Mouse (Mus musculus): ENCODE results near the gene Plpp1. TPM values are rescaled to one million over a fixed set of nuclear protein-coding genes. Genes with fewer than 3 reads are reported as not detected.

The Plpp1 gene
- polyA plus RNA-seq, 1 experiment from 2014 or later: 135 TPM

- WGBS: 39% methylated on average over 15 of the region's 15 CpGs
- no peak for TF ChIP-seq CTCF (IDR thresholded peaks at IDR 0.05; ENCODE audit: low read depth)
- ATAC-seq (replicated peaks; ENCODE audit: low FRiP score, low read depth): no peak
Measured at GRCm38 (mm10) chr13:112771447-112772208, 29.0 kb upstream of the Plpp1 start.

GRCm38 (mm10) chr13:112772252-112772651 lies 28.3 kb upstream of the Plpp1 start:
- H3K4me2 ChIP-seq (ENCODE audit: low read length): no peak overlapping the region
- 60% methylated on average over 11 of the region's 11 CpGs for WGBS
- H3K4me1 ChIP-seq (replicated peaks; ENCODE audit: insufficient read depth, low read length): no peaks in the 10 kb centered on the region
- TF ChIP-seq CTCF (IDR thresholded peaks at IDR 0.05; ENCODE audit: low read depth): no peak; the same call in 1 of the 2 replicates
- ATAC-seq (replicated peaks; ENCODE audit: low FRiP score, low read depth) (no peak), DNase-seq (ENCODE audit: low spot score) (no peak)
- no peaks in the 10 kb centered on the region for H3K27me3 ChIP-seq (ENCODE audit: insufficient read depth, low read length)
- no peaks in the 10 kb centered on the region for H3K36me3 ChIP-seq (ENCODE audit: insufficient read depth, low read length)
- no peaks in the 10 kb centered on the region for H3K9me3 ChIP-seq (replicated peaks; ENCODE audit: low read length)
- peak overlapping the region; percentile 51; the same call in 1 of the 2 replicates for H3K27ac ChIP-seq
- no peak overlapping the region for H3K9ac ChIP-seq (ENCODE audit: low read depth, low read length)
- no peak overlapping the region for H3K4me3 ChIP-seq (replicated peaks; ENCODE audit: low read depth, low read length)

More at GRCm38 (mm10) chr13:112771447-112772208, 29.0 kb upstream of the Plpp1 start:
- Histone ChIP-seq H3K9ac (ENCODE audit: low read depth, low read length) (no peak overlapping the region), H3K27ac (peak overlapping the region; percentile 51; the same call in 1 of the 2 replicates), H3K36me3 (ENCODE audit: insufficient read depth, low read length) (no peaks in the 10 kb centered on the region), H3K4me3 (replicated peaks; ENCODE audit: low read depth, low read length) (no peak overlapping the region), H3K27me3 (ENCODE audit: insufficient read depth, low read length) (no peaks in the 10 kb centered on the region), H3K4me2 (ENCODE audit: low read length) (peak overlapping the region; percentile 28), H3K4me1 (replicated peaks; ENCODE audit: insufficient read depth, low read length) (no peaks in the 10 kb centered on the region), H3K9me3 (replicated peaks; ENCODE audit: low read length) (no peaks in the 10 kb centered on the region)
- DNase-seq (ENCODE audit: low spot score): peak; percentile 65

GRCm38 (mm10) chr13:112772861-112773260 lies 27.7 kb upstream of the Plpp1 start:
- Histone ChIP-seq H3K9me3 (replicated peaks; ENCODE audit: low read length) (no peaks in the 10 kb centered on the region), H3K27ac (0 out of 2 replicates have a peak overlapping the region, but pooled peaks have one; percentile 51), H3K36me3 (ENCODE audit: insufficient read depth, low read length) (no peaks in the 10 kb centered on the region), H3K4me2 (ENCODE audit: low read length) (no peak overlapping the region), H3K9ac (ENCODE audit: low read depth, low read length) (no peak overlapping the region), H3K4me1 (replicated peaks; ENCODE audit: insufficient read depth, low read length) (no peaks in the 10 kb centered on the region), H3K4me3 (replicated peaks; ENCODE audit: low read depth, low read length) (no peak overlapping the region), H3K27me3 (ENCODE audit: insufficient read depth, low read length) (no peaks in the 10 kb centered on the region)
- DNase-seq (ENCODE audit: low spot score): no peak
- no peak for TF ChIP-seq CTCF (IDR thresholded peaks at IDR 0.05; ENCODE audit: low read depth)
- ATAC-seq (replicated peaks; ENCODE audit: low FRiP score, low read depth): no peak
- WGBS: 68% methylated on average over 14 of the region's 14 CpGs

DNA sequence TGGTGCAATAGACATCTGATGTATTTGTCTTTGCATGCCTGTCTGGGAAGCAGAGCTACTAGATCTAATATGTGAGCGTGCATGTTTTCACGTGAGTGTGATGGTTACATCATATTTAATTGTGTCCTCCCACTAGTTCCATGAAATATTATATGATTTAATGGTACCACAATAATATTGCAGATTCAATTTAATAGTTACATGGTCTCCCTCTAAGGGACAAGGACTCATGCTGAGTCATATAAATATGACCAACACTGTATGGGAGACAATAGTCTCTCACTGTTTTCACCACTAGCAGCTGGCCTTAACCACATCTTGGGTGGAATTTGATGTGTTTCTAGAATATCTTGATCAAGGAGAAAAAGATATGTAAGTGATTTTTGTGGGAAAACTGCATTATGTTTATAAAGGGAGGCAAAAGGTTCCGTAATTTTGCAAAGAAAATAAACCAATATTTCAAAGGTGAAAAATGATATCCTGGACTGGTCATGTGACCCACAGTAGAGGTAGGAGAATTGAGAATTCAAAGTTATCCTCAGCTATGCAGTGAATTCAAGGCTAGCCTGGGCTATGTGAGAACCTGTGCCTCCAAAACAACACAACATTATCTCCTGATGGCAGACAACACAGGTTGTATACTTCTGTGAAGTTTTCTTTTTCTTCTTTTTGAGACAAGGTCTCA lies 26.5 kb upstream of the Plpp1 start:
- Histone ChIP-seq H3K4me2 (ENCODE audit: low read length) (no peak overlapping the region), H3K9ac (ENCODE audit: low read depth, low read length) (no peak overlapping the region), H3K36me3 (ENCODE audit: insufficient read depth, low read length) (no peaks in the 10 kb centered on the region), H3K9me3 (replicated peaks; ENCODE audit: low read length) (no peaks in the 10 kb centered on the region), H3K27me3 (ENCODE audit: insufficient read depth, low read length) (no peaks in the 10 kb centered on the region), H3K4me1 (replicated peaks; ENCODE audit: insufficient read depth, low read length) (no peaks in the 10 kb centered on the region), H3K27ac (no peak overlapping the region), H3K4me3 (replicated peaks; ENCODE audit: low read depth, low read length) (no peak overlapping the region)
- no peak for DNase-seq (ENCODE audit: low spot score)
- WGBS: 91% methylated on average over 3 of the region's 3 CpGs
- no peak for TF ChIP-seq CTCF (IDR thresholded peaks at IDR 0.05; ENCODE audit: low read depth)
- no peak for ATAC-seq (replicated peaks; ENCODE audit: low FRiP score, low read depth)

DNA sequence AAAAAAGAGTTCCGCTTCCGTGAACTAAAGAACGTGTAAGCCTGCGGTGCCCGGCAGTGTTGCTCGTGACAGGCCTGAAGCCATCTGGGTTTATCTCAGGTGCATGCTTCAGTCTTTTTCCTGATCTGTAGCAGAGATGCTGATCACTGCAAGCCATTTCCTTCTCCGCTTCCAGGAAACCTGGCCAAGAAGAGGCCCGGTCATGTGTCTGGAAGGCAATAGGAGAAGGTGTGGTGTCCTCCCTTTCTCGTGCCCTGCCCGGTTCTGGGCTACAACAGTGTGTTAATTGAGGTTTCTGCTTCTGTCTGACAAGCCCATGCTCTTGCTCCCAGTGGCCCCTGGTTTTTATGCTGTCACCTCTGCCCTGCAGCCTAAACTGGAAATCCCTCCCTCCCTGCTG lies 24.7 kb upstream of the Plpp1 start:
- WGBS: 71% methylated on average over 10 of the region's 10 CpGs
- no peaks in the 10 kb centered on the region for H3K9me3 ChIP-seq (replicated peaks; ENCODE audit: low read length)

GRCm38 (mm10) chr13:112778407-112778806 lies 22.2 kb upstream of the Plpp1 start:
- DNase-seq (ENCODE audit: low spot score) (no peak), ATAC-seq (replicated peaks; ENCODE audit: low FRiP score, low read depth) (no peak)
- Histone ChIP-seq H3K27me3 (ENCODE audit: insufficient read depth, low read length) (no peaks in the 10 kb centered on the region), H3K4me1 (replicated peaks; ENCODE audit: insufficient read depth, low read length) (no peaks in the 10 kb centered on the region), H3K4me3 (replicated peaks; ENCODE audit: low read depth, low read length) (no peak overlapping the region), H3K4me2 (ENCODE audit: low read length) (no peak overlapping the region), H3K9ac (ENCODE audit: low read depth, low read length) (no peak overlapping the region), H3K9me3 (replicated peaks; ENCODE audit: low read length) (no peaks in the 10 kb centered on the region), H3K36me3 (ENCODE audit: insufficient read depth, low read length) (no peaks in the 10 kb centered on the region), H3K27ac (no peak overlapping the region)
- no peak for TF ChIP-seq CTCF (IDR thresholded peaks at IDR 0.05; ENCODE audit: low read depth)
- 71% methylated on average over 5 of the region's 5 CpGs for WGBS

More for the DNA sequence above, 24.7 kb upstream of the Plpp1 start:
- no peak for DNase-seq (ENCODE audit: low spot score)
- Histone ChIP-seq H3K4me1 (replicated peaks; ENCODE audit: insufficient read depth, low read length) (no peaks in the 10 kb centered on the region), H3K27ac (no peak overlapping the region), H3K36me3 (ENCODE audit: insufficient read depth, low read length) (no peaks in the 10 kb centered on the region), H3K4me3 (replicated peaks; ENCODE audit: low read depth, low read length) (no peak overlapping the region), H3K27me3 (ENCODE audit: insufficient read depth, low read length) (no peaks in the 10 kb centered on the region), H3K9ac (ENCODE audit: low read depth, low read length) (no peak overlapping the region), H3K4me2 (ENCODE audit: low read length) (no peak overlapping the region)
- ATAC-seq (replicated peaks; ENCODE audit: low FRiP score, low read depth): no peak
- no peak for TF ChIP-seq CTCF (IDR thresholded peaks at IDR 0.05; ENCODE audit: low read depth)
